Mouse (Mus musculus) hematopoietic multipotent progenitor cell, adult 10-12 weeks (in vitro differentiated cells): Measurements from ENCODE around the gene Rpl36al. TPM values are rescaled to one million over a fixed set of nuclear protein-coding genes. Genes with fewer than 3 reads are reported as not detected.

ENCODE experiments used
- polyA plus RNA-seq: library from polyadenylated mRNA; stranded (reverse); fragments of >175 nt; gene quantifications from 2 replicates; pipeline ENCODE4 v1.2.3, GENCODE M21; 2012; ENCODE audit warnings: low replicate concordance

Gene Rpl36al
- 19.3 and 55.5 TPM in 2 replicates for polyA plus RNA-seq

GRCm38 (mm10) chr12:69183583-69184308, at the start of gene Rpl36al, which contains the start of gene Mgat2:
Rpl36al (minus strand) TSS chr12:69184083.
Mgat2 (plus strand) TSS chr12:69184157.

GRCm38 (mm10) chr12:69227776-69228466, 44.0 kb upstream of the Rpl36al start, which contains the start of gene Pole2:
Pole2 (minus strand) TSS chr12:69228195.

GRCm38 (mm10) chr12:69204052-69204833, 20.4 kb upstream of the Rpl36al start, which contains the start of gene Gm49384:
Gm49384 (minus strand) TSS chr12:69204267.

GRCm38 (mm10) chr12:69198164-69198535, 14.3 kb upstream of the Rpl36al start, which contains the start of gene Dnaaf2:
Dnaaf2 (minus strand) TSS chr12:69198429.

GRCm38 (mm10) chr12:69196444-69197377, 12.8 kb upstream of the Rpl36al start, which contains the start of gene Gm49383:
Gm49383 (minus strand) TSS chr12:69197104.

GRCm38 (mm10) chr12:69168461-69169106, 15.3 kb downstream of the Rpl36al start, which contains the start of gene Lrr1:
Lrr1 (plus strand) TSS chr12:69168814.

GRCm38 (mm10) chr12:69158765-69159577, 24.9 kb downstream of the Rpl36al start, which contains the start of gene Rps29:
Rps29 (minus strand) TSS chr12:69159186.

Other genes with a start within 250 kb of the Rpl36al start
- gene Rps29, start 24.9 kb downstream of the Rpl36al start, polyA plus RNA-seq: 204 and 4,522 TPM in 2 replicates
- gene Lrr1, start 15.3 kb downstream of the Rpl36al start, polyA plus RNA-seq: 1.3 and 7.1 TPM in 2 replicates
- gene Mgat2, start 74 bp upstream of the Rpl36al start, polyA plus RNA-seq: 29.1 and 38.3 TPM in 2 replicates
- 16.6 and 35.3 TPM in 2 replicates for gene Gm49383, start 13.0 kb upstream of the Rpl36al start, polyA plus RNA-seq
- 1.5 and 2.4 TPM in 2 replicates for gene Dnaaf2, start 14.3 kb upstream of the Rpl36al start, polyA plus RNA-seq
- gene Gm49384, start 20.2 kb upstream of the Rpl36al start, polyA plus RNA-seq: not detected in 2 replicates
- gene Pole2, start 44.1 kb upstream of the Rpl36al start, polyA plus RNA-seq: 4.4 and 5.0 TPM in 2 replicates
- gene Klhdc1, start 57.1 kb upstream of the Rpl36al start, polyA plus RNA-seq: 24.1 and 25.2 TPM in 2 replicates
- 11.3 and 19.7 TPM in 2 replicates for gene Klhdc2, start 112.6 kb upstream of the Rpl36al start, polyA plus RNA-seq
- gene Nemf, start 173.1 kb upstream of the Rpl36al start, polyA plus RNA-seq: 1.7 and 6.2 TPM in 2 replicates
- 298 and 367 TPM in 2 replicates for gene Arf6, start 188.1 kb upstream of the Rpl36al start, polyA plus RNA-seq
- 5.9 and 11.9 TPM in 2 replicates for gene Gm9887, start 188.4 kb upstream of the Rpl36al start, polyA plus RNA-seq